Mouse (Mus musculus): ENCODE results near the gene Rhov. TPM values are rescaled to one million over a fixed set of nuclear protein-coding genes. Genes with fewer than 3 reads are reported as not detected.

Rhov gene
- total and polyA plus RNA-seq, 3 experiments = 0.17 TPM; not detected in 2

Other genes with a start within 250 kb of the Rhov start
- 11.7 and 13.9 TPM in 2 replicates for gene Ccdc32, start 241.9 kb downstream of the Rhov start, total RNA-seq (2012; rRNA removed)
- gene Ccdc32, start 241.9 kb downstream of the Rhov start, total RNA-seq (2014; rRNA removed) = 17.6 and 18.3 TPM in 2 replicates
- gene Ccdc32, start 241.9 kb downstream of the Rhov start, polyA plus RNA-seq (2012; ENCODE audit: insufficient read length, low read depth) = 11.5 and 11.8 TPM in 2 replicates
- gene Rpusd2, start 236.5 kb downstream of the Rhov start, total RNA-seq (2012; rRNA removed) = 14.7 and 14.8 TPM in 2 replicates
- gene Rpusd2, start 236.5 kb downstream of the Rhov start, total RNA-seq (2014; rRNA removed) = 9.3 and 10.7 TPM in 2 replicates
- 12.3 and 13.7 TPM in 2 replicates for gene Rpusd2, start 236.5 kb downstream of the Rhov start, polyA plus RNA-seq (2012; ENCODE audit: insufficient read length, low read depth)
- gene Knl1, start 224.2 kb downstream of the Rhov start, total RNA-seq (2012; rRNA removed) = 19.9 and 23.3 TPM in 2 replicates
- gene Knl1, start 224.2 kb downstream of the Rhov start, total RNA-seq (2014; rRNA removed) = 23.8 and 29.6 TPM in 2 replicates
- 13.7 and 16.2 TPM in 2 replicates for gene Knl1, start 224.2 kb downstream of the Rhov start, polyA plus RNA-seq (2012; ENCODE audit: insufficient read length, low read depth)
- gene Rad51, start 158.5 kb downstream of the Rhov start, total RNA-seq (2012; rRNA removed) = 40.5 and 45.0 TPM in 2 replicates
- gene Rad51, start 158.5 kb downstream of the Rhov start, total RNA-seq (2014; rRNA removed) = 16.1 and 18.6 TPM in 2 replicates
- gene Rad51, start 158.5 kb downstream of the Rhov start, polyA plus RNA-seq (2012; ENCODE audit: insufficient read length, low read depth) = 87.5 and 109 TPM in 2 replicates
- 49.9 and 52.0 TPM in 2 replicates for gene Rmdn3, start 114.2 kb downstream of the Rhov start, total RNA-seq (2012; rRNA removed)
- 59.1 and 61.2 TPM in 2 replicates for gene Rmdn3, start 114.2 kb downstream of the Rhov start, total RNA-seq (2014; rRNA removed)
- 41.8 and 48.1 TPM in 2 replicates for gene Rmdn3, start 114.2 kb downstream of the Rhov start, polyA plus RNA-seq (2012; ENCODE audit: insufficient read length, low read depth)
- 9.5 and 18.2 TPM in 2 replicates for gene Gchfr, start 103.5 kb downstream of the Rhov start, total RNA-seq (2012; rRNA removed)
- gene Gchfr, start 103.5 kb downstream of the Rhov start, total RNA-seq (2014; rRNA removed) = 0.93 and 1.8 TPM in 2 replicates
- gene Gchfr, start 103.5 kb downstream of the Rhov start, polyA plus RNA-seq (2012; ENCODE audit: insufficient read length, low read depth) = 1.1 and 2.7 TPM in 2 replicates
- gene Gm14137, start 96.8 kb downstream of the Rhov start, total RNA-seq (2012; rRNA removed) = 4.7 and 9.2 TPM in 2 replicates
- 2.3 and 2.6 TPM in 2 replicates for gene Gm14137, start 96.8 kb downstream of the Rhov start, total RNA-seq (2014; rRNA removed)
- gene Gm14137, start 96.8 kb downstream of the Rhov start, polyA plus RNA-seq (2012; ENCODE audit: insufficient read length, low read depth) = 3.3 and 3.4 TPM in 2 replicates
- 38.2 and 38.7 TPM in 2 replicates for gene Zfyve19, start 62.7 kb downstream of the Rhov start, total RNA-seq (2012; rRNA removed)
- gene Zfyve19, start 62.7 kb downstream of the Rhov start, total RNA-seq (2014; rRNA removed) = 25.6 and 28.0 TPM in 2 replicates
- 39.9 and 45.2 TPM in 2 replicates for gene Zfyve19, start 62.7 kb downstream of the Rhov start, polyA plus RNA-seq (2012; ENCODE audit: insufficient read length, low read depth)
- gene Dnajc17, start 62.5 kb downstream of the Rhov start, total RNA-seq (2012; rRNA removed) = 15.3 and 18.2 TPM in 2 replicates
- gene Dnajc17, start 62.5 kb downstream of the Rhov start, total RNA-seq (2014; rRNA removed) = 19.6 and 19.8 TPM in 2 replicates
- gene Dnajc17, start 62.5 kb downstream of the Rhov start, polyA plus RNA-seq (2012; ENCODE audit: insufficient read length, low read depth) = 22.9 and 26.3 TPM in 2 replicates
- not detected in 2 replicates for gene Ppp1r14d, start 41.4 kb downstream of the Rhov start, total RNA-seq (2012; rRNA removed)
- gene Ppp1r14d, start 41.4 kb downstream of the Rhov start, total RNA-seq (2014; rRNA removed) = not detected in 2 replicates
- gene Ppp1r14d, start 41.4 kb downstream of the Rhov start, polyA plus RNA-seq (2012; ENCODE audit: insufficient read length, low read depth) = not detected in 2 replicates
- not detected in 2 replicates for gene Spint1, start 33.9 kb downstream of the Rhov start, total RNA-seq (2012; rRNA removed)
- not detected in 2 replicates for gene Spint1, start 33.9 kb downstream of the Rhov start, total RNA-seq (2014; rRNA removed)
- gene Spint1, start 33.9 kb downstream of the Rhov start, polyA plus RNA-seq (2012; ENCODE audit: insufficient read length, low read depth) = not detected in 2 replicates
- gene Vps18, start 17.5 kb upstream of the Rhov start, total RNA-seq (2012; rRNA removed) = 14.8 and 15.4 TPM in 2 replicates
- 7.4 and 8.7 TPM in 2 replicates for gene Vps18, start 17.5 kb upstream of the Rhov start, total RNA-seq (2014; rRNA removed)
- 15.8 and 17.9 TPM in 2 replicates for gene Vps18, start 17.5 kb upstream of the Rhov start, polyA plus RNA-seq (2012; ENCODE audit: insufficient read length, low read depth)
- gene Dll4, start 54.5 kb upstream of the Rhov start, total RNA-seq (2012; rRNA removed) = 0.13 TPM in 1 of 2 replicates, not detected in the other
- gene Dll4, start 54.5 kb upstream of the Rhov start, total RNA-seq (2014; rRNA removed) = 0.12 TPM in 1 of 2 replicates, not detected in the other
- gene Dll4, start 54.5 kb upstream of the Rhov start, polyA plus RNA-seq (2012; ENCODE audit: insufficient read length, low read depth) = not detected in 2 replicates
- gene Chac1, start 80.0 kb upstream of the Rhov start, total RNA-seq (2012; rRNA removed) = 47.5 and 95.6 TPM in 2 replicates
- gene Chac1, start 80.0 kb upstream of the Rhov start, total RNA-seq (2014; rRNA removed) = 47.2 and 49.2 TPM in 2 replicates
- gene Chac1, start 80.0 kb upstream of the Rhov start, polyA plus RNA-seq (2012; ENCODE audit: insufficient read length, low read depth) = 33.3 and 33.4 TPM in 2 replicates
- 11.4 and 13.5 TPM in 2 replicates for gene Ino80, start 206.4 kb upstream of the Rhov start, total RNA-seq (2012; rRNA removed)
- gene Ino80, start 206.4 kb upstream of the Rhov start, total RNA-seq (2014; rRNA removed) = 10.6 and 10.9 TPM in 2 replicates
- 17.8 TPM in 2 replicates for gene Ino80, start 206.4 kb upstream of the Rhov start, polyA plus RNA-seq (2012; ENCODE audit: insufficient read length, low read depth)